Mouse (Mus musculus): ENCODE results near the gene Btd. TPM values are rescaled to one million over a fixed set of nuclear protein-coding genes. Genes with fewer than 3 reads are reported as not detected.
A peak's percentile ranks its signal among the peaks of the same experiment; 100 is the strongest.

Btd gene
- polyA plus RNA-seq, 1 experiment from 2014 or later: 16.3 TPM

DNA sequence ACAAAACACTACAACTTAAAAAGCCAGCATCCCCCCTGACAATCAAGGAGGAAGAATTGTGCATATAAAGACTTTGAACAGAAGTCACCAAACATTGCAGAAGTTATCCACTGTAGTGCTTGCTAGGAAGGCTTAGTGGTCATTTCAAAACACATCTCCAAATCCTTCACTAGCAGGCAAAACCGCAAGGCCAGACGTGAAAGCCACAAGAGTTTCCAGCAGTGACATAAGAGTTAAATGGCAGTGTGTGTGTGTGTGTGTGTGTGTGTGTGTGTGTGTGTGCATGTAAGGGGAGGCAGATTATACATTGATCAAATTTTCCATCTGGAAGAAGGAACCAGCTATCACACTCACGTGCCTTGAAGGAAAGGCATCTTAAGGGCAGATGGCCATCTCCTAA lies 22.8 kb upstream of the Btd start:
- no peaks in the 10 kb centered on the region for H3K36me3 ChIP-seq
- H3K9me3 ChIP-seq (replicated peaks): no peaks in the 10 kb centered on the region
- H3K27me3 ChIP-seq (ENCODE audit: low read depth, poor library complexity, severe bottlenecking): no peaks in the 10 kb centered on the region
- no peak for DNase-seq (ENCODE audit: low spot score)
- WGBS: 89% methylated on average over 3 of the region's 3 CpGs
- H3K4me3 ChIP-seq: no peak overlapping the region
- no peak overlapping the region for H3K27ac ChIP-seq
- H3K4me1 ChIP-seq: no peaks in the 10 kb centered on the region

DNA sequence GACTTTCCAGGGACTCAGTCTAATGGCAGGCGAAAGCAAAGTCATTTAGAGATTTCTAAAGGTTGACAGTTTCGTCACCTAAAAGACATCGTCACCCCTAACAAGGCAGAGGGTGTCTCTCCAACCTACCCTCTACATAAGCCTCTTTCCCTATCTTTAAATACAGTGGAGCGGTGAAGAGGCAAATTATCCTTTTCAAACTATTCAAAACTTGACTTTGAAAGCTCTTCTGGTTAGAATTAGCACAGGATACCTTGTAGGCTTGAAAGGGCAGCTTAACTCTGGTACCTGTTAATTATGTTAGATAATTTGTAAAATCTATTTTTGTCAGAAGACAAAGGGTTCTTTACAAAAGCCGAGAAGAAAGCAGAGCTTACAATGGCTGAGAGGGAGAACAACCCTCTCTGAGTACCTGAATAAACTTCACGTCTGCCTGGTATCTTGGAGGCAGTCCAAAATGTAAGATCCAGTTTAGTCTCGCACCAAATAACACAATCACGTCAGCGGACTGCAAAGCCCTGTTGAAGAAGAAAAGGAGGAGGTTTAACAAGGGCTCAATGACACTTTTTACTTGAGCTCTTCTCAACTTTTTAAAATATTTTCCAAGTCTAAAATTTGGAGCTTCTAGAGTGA lies 20.1 kb upstream of the Btd start:
- Histone ChIP-seq H3K9me3 (replicated peaks) (no peaks in the 10 kb centered on the region), H3K4me3 (no peak overlapping the region), H3K4me1 (no peaks in the 10 kb centered on the region), H3K36me3 (no peaks in the 10 kb centered on the region), H3K27me3 (ENCODE audit: low read depth, poor library complexity, severe bottlenecking) (no peaks in the 10 kb centered on the region), H3K27ac (no peak overlapping the region)
- WGBS: 87% methylated on average over 9 of the region's 9 CpGs
- no peak for DNase-seq (ENCODE audit: low spot score)

DNA sequence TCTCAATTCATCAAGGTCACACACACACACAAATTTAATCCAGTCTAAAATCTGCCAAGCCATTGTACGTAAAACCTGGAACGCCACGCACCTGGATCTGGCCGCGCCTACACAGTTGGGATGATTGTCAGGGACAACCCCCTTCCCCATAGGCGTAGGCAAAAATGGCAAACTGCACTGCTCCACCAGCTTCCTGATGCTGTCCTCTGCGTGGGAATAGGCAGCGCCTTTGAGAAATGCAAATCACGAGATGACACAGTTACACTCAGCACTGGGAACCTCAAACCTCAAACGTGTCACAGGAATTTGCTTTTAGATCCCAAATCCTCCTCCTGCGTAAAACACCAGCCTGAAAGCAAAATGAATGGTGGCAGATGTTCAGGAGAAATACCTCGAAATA lies 18.1 kb upstream of the Btd start:
- no peaks in the 10 kb centered on the region for H3K9me3 ChIP-seq (replicated peaks)
- 89% methylated on average over 12 of the region's 12 CpGs for WGBS
- no peaks in the 10 kb centered on the region for H3K4me1 ChIP-seq
- no peaks in the 10 kb centered on the region for H3K27me3 ChIP-seq (ENCODE audit: low read depth, poor library complexity, severe bottlenecking)
- no peaks in the 10 kb centered on the region for H3K36me3 ChIP-seq
- no peak overlapping the region for H3K4me3 ChIP-seq
- no peak for DNase-seq (ENCODE audit: low spot score)
- no peak overlapping the region for H3K27ac ChIP-seq

DNA sequence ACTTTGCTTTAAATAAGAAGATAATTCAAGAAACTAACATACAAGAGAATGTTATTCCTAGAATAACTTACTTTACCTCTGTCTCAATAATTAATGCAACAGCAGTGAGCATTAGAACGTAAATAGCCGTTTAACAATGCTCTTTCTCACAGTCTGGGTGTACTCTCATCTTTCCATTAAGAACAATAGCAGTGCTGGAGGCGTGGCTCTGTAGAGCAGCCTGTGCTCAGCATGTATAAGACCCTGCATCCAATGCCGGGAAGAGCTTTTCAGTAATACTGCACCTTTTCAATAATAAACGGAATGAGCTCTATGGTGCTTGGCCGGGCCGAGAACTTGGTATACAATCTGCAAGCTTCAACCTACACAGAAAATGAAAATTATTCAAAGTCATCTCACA lies 10.2 kb upstream of the Btd start:
- 85% methylated on average over 7 of the region's 7 CpGs for WGBS
- no peak for DNase-seq (ENCODE audit: low spot score)
- no peaks in the 10 kb centered on the region for H3K4me1 ChIP-seq
- H3K27ac ChIP-seq: no peak overlapping the region
- H3K9me3 ChIP-seq (replicated peaks): no peaks in the 10 kb centered on the region
- H3K36me3 ChIP-seq: no peaks in the 10 kb centered on the region
- no peaks in the 10 kb centered on the region for H3K27me3 ChIP-seq (ENCODE audit: low read depth, poor library complexity, severe bottlenecking)
- no peak overlapping the region for H3K4me3 ChIP-seq

DNA sequence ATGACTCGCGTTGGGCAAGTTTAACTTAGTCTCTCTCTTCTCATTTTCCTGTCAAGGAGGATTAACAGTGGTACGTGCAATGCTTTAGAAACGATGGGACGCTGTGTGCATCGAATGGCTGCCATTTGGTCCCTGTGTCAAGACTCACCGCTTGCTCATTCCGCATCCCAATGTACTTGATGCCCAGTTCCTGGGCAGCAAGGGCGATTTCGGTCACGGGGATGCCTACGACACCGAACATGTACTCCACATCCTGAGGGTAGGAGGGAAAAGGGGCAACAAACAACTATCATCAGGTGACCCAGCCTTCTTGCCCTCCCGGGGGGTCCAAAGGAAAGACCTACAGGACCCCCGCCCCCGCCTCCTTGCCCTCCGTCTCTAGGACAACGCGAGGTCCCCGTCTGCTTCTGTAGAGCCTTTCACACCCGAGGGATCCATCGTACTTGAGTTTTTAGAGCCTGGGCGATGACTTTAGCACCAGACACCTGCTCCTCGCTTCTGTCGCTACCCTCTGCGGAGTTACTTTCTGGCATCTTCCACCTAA lies 410 bp upstream of the Btd start, which contains the start of gene Gm49387:
Gene Gm49387, minus strand, starts transcription at position 533 of the 544 bp plus-strand sequence.
- Histone ChIP-seq H3K27ac (peak within 1 kb of the TSS; percentile 91), H3K36me3 (no peaks in the 10 kb centered on the region), H3K4me3 (peak within 1 kb of the TSS; percentile 82), H3K27me3 (ENCODE audit: low read depth, poor library complexity, severe bottlenecking) (no peaks in the 10 kb centered on the region), H3K4me1 (peaks cover 15% of the 10 kb centered on the region), H3K9me3 (replicated peaks) (no peaks in the 10 kb centered on the region)
- WGBS: 5% methylated on average over 26 of the region's 26 CpGs
- DNase-seq (ENCODE audit: low spot score): no peak

DNA sequence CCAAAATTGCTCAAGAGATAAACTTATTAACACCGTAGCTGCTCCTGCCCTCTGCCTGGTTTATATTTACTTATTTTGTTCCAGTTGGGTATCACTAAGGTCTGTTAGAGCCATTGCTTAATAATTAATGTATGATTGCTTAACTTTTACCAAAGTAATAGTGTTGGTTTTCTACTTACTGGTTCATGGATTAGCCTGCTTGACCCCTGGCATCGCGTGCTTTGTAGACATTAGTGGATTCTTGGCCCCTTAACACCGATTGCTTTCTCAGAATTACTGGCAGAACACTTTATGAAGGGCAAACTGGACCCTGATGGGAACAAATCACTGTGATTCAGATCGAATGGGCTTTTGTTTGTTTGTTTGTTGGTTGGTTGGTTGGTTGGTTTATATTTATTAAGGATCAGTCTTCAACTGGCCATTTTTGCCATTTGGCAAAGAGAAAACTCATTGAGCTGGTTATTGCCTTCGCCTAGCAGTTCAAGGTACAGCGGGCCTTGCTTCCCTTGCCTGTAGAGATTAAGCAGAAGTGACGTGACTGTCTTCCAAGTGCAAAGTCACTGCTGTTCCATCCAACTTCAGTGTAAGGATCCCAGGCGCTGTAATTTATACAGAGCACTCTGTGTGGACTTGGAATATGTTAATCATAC lies 803 bp downstream of the Btd start:
- no peaks in the 10 kb centered on the region for H3K9me3 ChIP-seq (replicated peaks)
- H3K27me3 ChIP-seq (ENCODE audit: low read depth, poor library complexity, severe bottlenecking): no peaks in the 10 kb centered on the region
- no peak for DNase-seq (ENCODE audit: low spot score)
- peak overlapping the region; percentile 82 for H3K4me3 ChIP-seq
- H3K27ac ChIP-seq: peak overlapping the region; percentile 91
- WGBS: 77% methylated on average over 9 of the region's 9 CpGs
- peaks cover 15% of the 10 kb centered on the region for H3K4me1 ChIP-seq
- H3K36me3 ChIP-seq: no peaks in the 10 kb centered on the region

DNA sequence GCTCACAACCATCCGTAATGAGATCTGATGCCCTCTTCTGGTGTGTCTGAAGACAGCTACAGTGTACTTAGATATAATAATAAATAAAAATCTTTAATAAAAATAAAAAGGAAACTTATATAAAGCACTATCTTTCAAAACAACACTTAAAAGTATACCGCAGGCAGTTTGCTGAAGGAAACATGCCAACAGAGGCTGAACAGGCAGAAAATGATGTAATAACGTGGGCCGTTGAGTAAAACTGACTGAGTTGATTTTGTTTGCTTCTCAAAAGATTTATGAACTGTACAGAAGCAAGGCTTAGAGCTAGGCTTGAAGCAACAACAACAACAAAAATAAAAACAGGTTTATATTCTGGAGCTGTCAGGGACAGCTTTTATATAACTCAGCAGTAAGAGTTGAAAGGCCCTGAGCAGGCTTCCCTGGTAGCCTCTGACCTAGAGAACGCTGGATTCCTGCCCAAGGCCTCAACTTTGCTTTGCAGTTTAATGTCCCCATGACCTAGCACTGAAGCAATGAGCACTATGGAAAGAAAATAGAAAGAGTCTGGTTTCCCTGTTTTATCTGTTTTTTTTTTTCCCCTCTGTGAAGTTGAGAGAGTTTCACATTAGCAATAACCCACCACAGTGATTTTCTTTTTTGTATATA lies 3.5 kb downstream of the Btd start:
- WGBS: 94% methylated on average over 5 of the region's 5 CpGs
- no peaks in the 10 kb centered on the region for H3K36me3 ChIP-seq

DNA sequence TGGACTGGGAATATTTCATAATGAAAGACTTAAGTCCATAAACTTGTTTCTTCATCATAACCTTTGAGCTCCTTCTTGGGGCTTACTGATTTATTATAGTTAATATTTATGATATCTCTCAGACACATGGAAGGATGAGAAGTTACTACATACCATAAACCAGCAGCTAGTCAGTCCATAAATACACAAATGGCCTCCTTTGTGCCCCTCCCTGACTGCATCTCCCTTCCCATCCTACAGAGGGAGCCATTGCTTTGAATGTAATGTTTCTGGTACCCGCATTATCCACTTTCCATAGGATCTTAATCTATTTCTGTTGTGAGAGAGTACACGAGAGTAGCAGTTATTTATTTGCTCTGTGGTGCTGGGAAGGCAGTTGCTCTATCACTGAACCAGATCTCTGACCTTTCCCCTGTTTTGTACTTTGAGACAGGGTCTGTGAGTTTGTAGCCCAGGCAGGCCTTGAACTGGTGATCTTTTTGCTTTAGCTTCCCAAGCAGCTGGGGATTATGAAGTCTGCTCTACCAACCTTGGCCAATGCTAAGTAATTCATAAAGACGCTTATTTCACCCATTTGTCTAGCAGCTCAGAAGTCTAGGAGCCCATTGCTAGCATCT lies 4.2 kb downstream of the Btd start:
- WGBS: 65% methylated on average over 3 of the region's 3 CpGs
- DNase-seq (ENCODE audit: low spot score): no peak
- no peak overlapping the region for H3K4me3 ChIP-seq
- H3K36me3 ChIP-seq: no peaks in the 10 kb centered on the region
- H3K4me1 ChIP-seq: peaks cover 13% of the 10 kb centered on the region
- no peaks in the 10 kb centered on the region for H3K27me3 ChIP-seq (ENCODE audit: low read depth, poor library complexity, severe bottlenecking)
- no peak overlapping the region for H3K27ac ChIP-seq
- H3K9me3 ChIP-seq (replicated peaks): no peaks in the 10 kb centered on the region

More for the DNA sequence above, 3.5 kb downstream of the Btd start:
- DNase-seq (ENCODE audit: low spot score): no peak
- peaks cover 15% of the 10 kb centered on the region for H3K4me1 ChIP-seq
- H3K9me3 ChIP-seq (replicated peaks): no peaks in the 10 kb centered on the region
- H3K27ac ChIP-seq: no peak overlapping the region
- H3K27me3 ChIP-seq (ENCODE audit: low read depth, poor library complexity, severe bottlenecking): no peaks in the 10 kb centered on the region
- H3K4me3 ChIP-seq: no peak overlapping the region

DNA sequence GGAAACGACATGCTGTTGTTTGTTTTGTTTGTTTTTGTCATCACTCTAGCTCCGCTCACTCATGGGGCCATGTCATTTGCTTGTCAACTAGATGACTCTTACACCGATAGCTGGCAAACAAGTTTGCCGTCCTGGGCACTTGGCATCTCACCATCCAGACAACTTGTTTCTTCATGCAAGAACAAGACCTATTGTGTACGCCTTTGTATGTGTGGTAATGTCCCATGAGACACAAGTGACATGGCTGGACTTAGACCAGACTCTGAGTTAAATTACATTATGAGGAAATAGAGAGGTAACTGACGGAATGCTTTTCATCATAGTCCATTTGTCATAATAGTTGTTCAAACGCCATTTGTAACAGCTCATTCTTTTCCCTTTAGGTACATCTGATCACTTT lies 5.1 kb downstream of the Btd start:
- DNase-seq (ENCODE audit: low spot score): no peak
- no peaks in the 10 kb centered on the region for H3K27me3 ChIP-seq (ENCODE audit: low read depth, poor library complexity, severe bottlenecking)
- H3K9me3 ChIP-seq (replicated peaks): no peaks in the 10 kb centered on the region
- 90% methylated on average over 7 of the region's 7 CpGs for WGBS
- no peak overlapping the region for H3K4me3 ChIP-seq
- H3K4me1 ChIP-seq: peaks cover 8% of the 10 kb centered on the region; the same call in 1 of the 2 replicates
- H3K36me3 ChIP-seq: no peaks in the 10 kb centered on the region
- no peak overlapping the region for H3K27ac ChIP-seq

DNA sequence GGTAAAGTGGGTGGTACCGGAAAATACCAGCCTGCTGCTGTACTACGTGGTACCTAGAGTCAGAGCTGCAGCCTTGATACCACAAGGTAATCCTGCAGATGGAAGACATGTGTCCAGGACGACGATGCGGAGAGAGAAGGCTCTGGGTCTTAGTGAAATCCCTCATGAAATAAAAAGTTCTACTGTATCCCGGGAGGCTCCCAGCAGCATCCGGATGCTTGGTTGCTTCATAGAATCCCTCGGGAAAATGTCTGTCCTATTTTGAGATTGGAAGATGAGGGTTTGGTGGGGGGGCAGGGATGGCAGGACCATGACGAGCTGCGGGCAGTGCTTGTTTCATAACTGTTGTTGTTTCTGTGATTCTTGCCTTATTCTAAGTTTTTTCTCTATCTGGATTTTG lies 7.2 kb downstream of the Btd start:
- WGBS: 90% methylated on average over 10 of the region's 10 CpGs
- Histone ChIP-seq H3K27ac (no peak overlapping the region), H3K4me1 (0 out of 2 replicates have a peak, but pooled peaks cover 4% of the 10 kb centered on the region), H3K36me3 (no peaks in the 10 kb centered on the region), H3K4me3 (no peak overlapping the region), H3K9me3 (replicated peaks) (no peaks in the 10 kb centered on the region), H3K27me3 (ENCODE audit: low read depth, poor library complexity, severe bottlenecking) (no peaks in the 10 kb centered on the region)
- no peak for DNase-seq (ENCODE audit: low spot score)

DNA sequence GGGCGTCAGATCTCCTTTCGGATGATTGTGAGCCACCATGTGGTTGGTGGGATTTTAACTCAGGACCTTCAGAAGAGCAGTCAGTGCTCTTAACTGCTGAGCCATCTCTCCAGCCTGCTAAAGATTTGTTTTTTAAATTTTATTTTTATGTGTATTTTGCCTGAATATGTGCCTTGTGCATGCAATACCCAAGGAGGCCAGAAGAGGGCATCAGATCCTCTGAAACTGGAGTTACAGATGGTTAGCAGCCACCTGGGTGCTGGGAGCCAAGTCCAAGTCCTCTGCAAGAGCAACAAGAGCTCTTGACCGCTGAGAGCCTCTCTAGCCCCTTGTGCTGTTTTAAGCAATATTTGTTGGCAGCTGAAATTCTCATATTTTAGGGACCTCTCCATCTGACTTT lies 9.5 kb downstream of the Btd start:
- no peak overlapping the region for H3K27ac ChIP-seq
- DNase-seq (ENCODE audit: low spot score): peak; percentile 31
- H3K4me1 ChIP-seq: 0 out of 2 replicates have a peak, but pooled peaks cover 4% of the 10 kb centered on the region
- H3K36me3 ChIP-seq: no peaks in the 10 kb centered on the region
- H3K4me3 ChIP-seq: no peak overlapping the region
- no peaks in the 10 kb centered on the region for H3K9me3 ChIP-seq (replicated peaks)
- 97% methylated on average over 3 of the region's 3 CpGs for WGBS
- no peaks in the 10 kb centered on the region for H3K27me3 ChIP-seq (ENCODE audit: low read depth, poor library complexity, severe bottlenecking)

DNA sequence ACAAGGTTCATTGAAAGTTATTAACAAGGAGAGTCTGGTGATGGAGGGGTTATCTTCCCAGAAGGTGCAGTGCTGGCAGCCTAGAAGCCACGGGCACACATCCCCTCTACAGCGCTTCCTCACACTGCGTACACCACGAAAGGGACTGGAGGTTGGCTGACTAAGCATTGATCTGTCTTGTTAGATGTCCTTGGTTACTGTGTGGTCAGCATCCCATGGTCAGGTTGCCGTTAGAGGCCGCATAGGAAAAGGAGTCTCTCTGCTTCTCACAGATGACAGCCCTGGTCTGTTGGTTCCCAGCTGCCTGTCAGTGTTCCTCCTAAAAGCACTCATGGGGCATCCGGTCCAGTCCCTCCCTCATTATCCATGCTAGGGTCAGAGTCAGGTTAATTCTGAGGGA lies 10.4 kb downstream of the Btd start:
- Histone ChIP-seq H3K4me1 (peaks cover 7% of the 10 kb centered on the region; the same call in 1 of the 2 replicates), H3K9me3 (replicated peaks) (no peaks in the 10 kb centered on the region), H3K4me3 (no peak overlapping the region), H3K27ac (no peak overlapping the region), H3K27me3 (ENCODE audit: low read depth, poor library complexity, severe bottlenecking) (no peaks in the 10 kb centered on the region), H3K36me3 (no peaks in the 10 kb centered on the region)
- 89% methylated on average over 7 of the region's 7 CpGs for WGBS
- DNase-seq (ENCODE audit: low spot score): no peak

DNA sequence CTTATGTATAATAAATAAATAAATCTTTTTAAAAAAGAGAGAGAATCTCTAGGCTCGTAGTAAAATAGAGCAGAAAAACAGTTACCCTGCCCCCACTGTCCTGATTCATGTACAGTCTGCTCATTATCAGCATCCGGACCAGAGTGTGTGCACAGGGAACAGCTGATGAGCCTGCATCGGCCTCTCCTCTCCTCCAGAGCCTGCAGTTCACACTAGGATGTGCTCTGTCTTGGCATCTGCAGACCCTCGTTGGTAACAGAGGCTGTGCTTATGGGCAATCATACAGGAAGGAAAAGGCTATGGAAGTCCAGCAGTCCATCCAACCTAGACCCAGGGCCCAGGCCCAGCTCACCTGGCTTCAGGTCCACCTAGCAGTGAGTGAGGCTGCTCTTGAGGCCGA lies 11.3 kb downstream of the Btd start:
- no peaks in the 10 kb centered on the region for H3K36me3 ChIP-seq
- peaks cover 13% of the 10 kb centered on the region for H3K4me1 ChIP-seq
- no peaks in the 10 kb centered on the region for H3K9me3 ChIP-seq (replicated peaks)
- H3K27me3 ChIP-seq (ENCODE audit: low read depth, poor library complexity, severe bottlenecking): no peaks in the 10 kb centered on the region
- DNase-seq (ENCODE audit: low spot score): no peak
- no peak overlapping the region for H3K4me3 ChIP-seq
- no peak overlapping the region for H3K27ac ChIP-seq
- 76% methylated on average over 5 of the region's 5 CpGs for WGBS

Data from limb, embryonic 10.5 days (tissue).